Mouse (Mus musculus): ENCODE results near the gene Pced1b. TPM values are rescaled to one million over a fixed set of nuclear protein-coding genes. Genes with fewer than 3 reads are reported as not detected.
"Not testable (repeated sequence)": the region's sequence is repeated elsewhere in the genome, so short reads cannot be mapped to it uniquely, and the experiment has no call there.

The Pced1b gene
- polyA plus RNA-seq, 1 experiment = 38.2 TPM

DNA sequence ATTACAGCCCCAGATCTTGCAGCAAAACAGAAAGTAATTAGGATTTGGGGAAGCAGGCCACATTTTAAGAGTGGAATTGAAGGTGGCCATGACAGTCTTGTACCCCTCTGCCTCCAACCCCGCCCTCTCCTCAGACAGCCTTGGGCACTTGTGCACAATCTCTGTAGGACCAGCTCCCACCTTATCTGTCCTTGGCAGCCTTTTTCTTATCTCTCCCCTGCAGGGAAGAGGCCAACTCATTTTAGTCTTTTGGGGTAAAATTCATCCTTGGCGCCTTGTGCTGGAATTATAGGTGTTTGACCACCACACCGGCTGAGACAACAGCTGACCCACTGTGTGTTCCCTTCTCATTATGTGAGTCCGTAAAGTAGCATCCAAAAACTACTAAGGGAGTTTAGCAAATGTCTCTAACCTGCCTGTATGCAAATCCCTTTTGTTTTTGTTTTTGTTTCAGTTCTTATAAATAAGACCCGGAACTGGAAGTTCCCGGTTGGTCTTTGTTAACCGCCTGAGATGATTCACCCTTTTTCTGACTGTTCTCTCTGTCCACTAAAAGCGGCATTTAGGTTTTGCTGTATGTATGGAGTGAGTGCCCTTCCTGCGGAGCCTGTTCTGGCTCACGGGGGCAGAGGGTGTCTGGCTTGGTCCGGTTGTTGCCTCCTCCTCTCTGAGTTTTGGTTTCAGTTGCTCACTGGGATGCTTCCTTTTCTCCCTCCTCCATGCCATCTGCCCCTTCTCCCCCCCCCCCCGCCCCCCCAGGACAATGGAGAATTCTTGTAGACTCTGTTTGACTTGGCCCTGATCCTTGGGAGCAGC, 132.8 kb downstream of the Pced1b start:
- H3K9ac ChIP-seq (ENCODE audit: low read depth, poor library complexity, severe bottlenecking) = peak overlapping the region; percentile 39

DNA sequence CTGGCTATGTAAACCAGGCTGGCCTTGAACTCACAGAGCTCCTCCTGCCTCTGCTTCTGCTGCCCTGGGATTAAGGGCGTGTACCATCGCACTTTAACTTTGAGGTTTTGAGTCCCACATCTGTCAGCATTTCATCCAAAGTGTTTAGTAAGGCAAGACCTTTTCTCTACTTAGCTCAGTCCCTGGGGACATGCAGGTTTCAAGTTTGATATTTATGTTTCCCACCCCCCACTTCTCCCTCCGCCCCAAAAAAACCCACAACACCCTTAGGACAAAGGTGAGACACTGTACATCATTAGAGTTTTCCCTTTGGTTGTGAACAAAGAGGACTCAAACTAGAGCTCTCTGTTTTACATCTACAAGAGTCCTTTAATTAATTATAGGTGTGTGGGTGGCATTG, 135.7 kb downstream of the Pced1b start:
- peaks cover 3% of the 10 kb centered on the region for H3K4me1 ChIP-seq (ENCODE audit: control insufficient read depth, insufficient read depth, low read length)

More for the DNA sequence above, 132.8 kb downstream of the Pced1b start:
- Histone ChIP-seq H3K27ac (ENCODE audit: insufficient read depth, low read length) (peak overlapping the region; percentile 8; the same call in 1 of the 2 replicates), H3K4me3 (ENCODE audit: low read depth, low read length) (peak overlapping the region; percentile 56), H3K27me3 (ENCODE audit: control insufficient read depth, insufficient read depth, low read length, poor library complexity, severe bottlenecking) (no peaks in the 10 kb centered on the region), H3K9me3 (replicated peaks; ENCODE audit: control insufficient read depth, insufficient read depth, low read length, poor library complexity, severe bottlenecking) (no peaks in the 10 kb centered on the region), H3K4me1 (ENCODE audit: control insufficient read depth, insufficient read depth, low read length) (peaks cover 3% of the 10 kb centered on the region), H3K36me3 (ENCODE audit: control insufficient read depth, insufficient read depth, low read length, poor library complexity, severe bottlenecking) (peaks cover 12% of the 10 kb centered on the region)
- TF ChIP-seq EP300 (IDR thresholded peaks at IDR 0.05; ENCODE audit: insufficient read depth, low read depth, low read length) (no peak), POLR2A (IDR thresholded peaks at IDR 0.05; ENCODE audit: insufficient read depth, low read length) (no peak), CTCF (IDR thresholded peaks at IDR 0.05; ENCODE audit: low read depth, low read length) (no peak)

DNA sequence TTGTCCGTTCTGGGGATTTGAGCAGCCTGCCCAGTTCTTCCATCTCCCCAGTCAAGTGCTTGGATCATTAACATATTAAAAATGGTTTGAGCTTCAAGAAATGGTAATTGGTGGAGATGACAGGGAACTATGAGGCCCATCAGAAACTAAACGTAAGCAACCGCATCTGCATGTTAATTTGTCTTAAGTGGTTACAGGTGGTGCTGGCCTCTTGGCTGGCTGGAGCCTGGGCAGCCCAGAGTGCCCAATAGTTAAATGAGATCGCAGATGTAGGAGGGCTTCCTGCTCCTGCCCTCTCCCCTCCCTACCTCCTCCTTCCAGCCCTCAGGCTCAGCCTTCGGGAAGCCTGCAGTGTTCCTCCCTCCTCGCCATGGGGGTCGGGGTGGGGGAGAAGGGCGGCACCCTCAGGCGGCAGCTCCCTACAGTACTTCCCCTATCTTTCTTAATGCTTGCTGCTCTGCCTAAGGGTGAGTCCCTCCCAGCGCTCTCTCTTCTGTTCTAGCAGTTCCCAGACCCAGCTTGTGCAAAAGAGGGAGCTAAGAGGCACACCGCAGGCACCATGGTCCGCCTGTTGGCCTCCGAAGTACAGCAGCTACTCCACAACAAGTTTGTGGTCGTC, 136.7 kb downstream of the Pced1b start:
- Histone ChIP-seq H3K9ac (ENCODE audit: low read depth, poor library complexity, severe bottlenecking) (peak overlapping the region; percentile 43), H3K27ac (ENCODE audit: insufficient read depth, low read length) (peak overlapping the region; percentile 88), H3K4me1 (ENCODE audit: control insufficient read depth, insufficient read depth, low read length) (peaks cover 3% of the 10 kb centered on the region), H3K27me3 (ENCODE audit: control insufficient read depth, insufficient read depth, low read length, poor library complexity, severe bottlenecking) (no peaks in the 10 kb centered on the region), H3K36me3 (ENCODE audit: control insufficient read depth, insufficient read depth, low read length, poor library complexity, severe bottlenecking) (peaks cover 25% of the 10 kb centered on the region), H3K9me3 (replicated peaks; ENCODE audit: control insufficient read depth, insufficient read depth, low read length, poor library complexity, severe bottlenecking) (no peaks in the 10 kb centered on the region), H3K4me3 (ENCODE audit: low read depth, low read length) (peak overlapping the region; percentile 55)
- TF ChIP-seq POLR2A (IDR thresholded peaks at IDR 0.05; ENCODE audit: insufficient read depth, low read length) (no peak), EP300 (IDR thresholded peaks at IDR 0.05; ENCODE audit: insufficient read depth, low read depth, low read length) (peak; percentile 98)

More for the DNA sequence above, 135.7 kb downstream of the Pced1b start:
- Histone ChIP-seq H3K27ac (ENCODE audit: insufficient read depth, low read length) (peak overlapping the region; percentile 73), H3K4me3 (ENCODE audit: low read depth, low read length) (no peak overlapping the region), H3K36me3 (ENCODE audit: control insufficient read depth, insufficient read depth, low read length, poor library complexity, severe bottlenecking) (peaks cover 25% of the 10 kb centered on the region), H3K9ac (ENCODE audit: low read depth, poor library complexity, severe bottlenecking) (no peak overlapping the region; the same call in 1 of the 2 replicates), H3K27me3 (ENCODE audit: control insufficient read depth, insufficient read depth, low read length, poor library complexity, severe bottlenecking) (no peaks in the 10 kb centered on the region), H3K9me3 (replicated peaks; ENCODE audit: control insufficient read depth, insufficient read depth, low read length, poor library complexity, severe bottlenecking) (no peaks in the 10 kb centered on the region)
- TF ChIP-seq EP300 (IDR thresholded peaks at IDR 0.05; ENCODE audit: insufficient read depth, low read depth, low read length) = no peak
- no peak for TF ChIP-seq CTCF (IDR thresholded peaks at IDR 0.05; ENCODE audit: low read depth, low read length)
- no peak for TF ChIP-seq POLR2A (IDR thresholded peaks at IDR 0.05; ENCODE audit: insufficient read depth, low read length)

DNA sequence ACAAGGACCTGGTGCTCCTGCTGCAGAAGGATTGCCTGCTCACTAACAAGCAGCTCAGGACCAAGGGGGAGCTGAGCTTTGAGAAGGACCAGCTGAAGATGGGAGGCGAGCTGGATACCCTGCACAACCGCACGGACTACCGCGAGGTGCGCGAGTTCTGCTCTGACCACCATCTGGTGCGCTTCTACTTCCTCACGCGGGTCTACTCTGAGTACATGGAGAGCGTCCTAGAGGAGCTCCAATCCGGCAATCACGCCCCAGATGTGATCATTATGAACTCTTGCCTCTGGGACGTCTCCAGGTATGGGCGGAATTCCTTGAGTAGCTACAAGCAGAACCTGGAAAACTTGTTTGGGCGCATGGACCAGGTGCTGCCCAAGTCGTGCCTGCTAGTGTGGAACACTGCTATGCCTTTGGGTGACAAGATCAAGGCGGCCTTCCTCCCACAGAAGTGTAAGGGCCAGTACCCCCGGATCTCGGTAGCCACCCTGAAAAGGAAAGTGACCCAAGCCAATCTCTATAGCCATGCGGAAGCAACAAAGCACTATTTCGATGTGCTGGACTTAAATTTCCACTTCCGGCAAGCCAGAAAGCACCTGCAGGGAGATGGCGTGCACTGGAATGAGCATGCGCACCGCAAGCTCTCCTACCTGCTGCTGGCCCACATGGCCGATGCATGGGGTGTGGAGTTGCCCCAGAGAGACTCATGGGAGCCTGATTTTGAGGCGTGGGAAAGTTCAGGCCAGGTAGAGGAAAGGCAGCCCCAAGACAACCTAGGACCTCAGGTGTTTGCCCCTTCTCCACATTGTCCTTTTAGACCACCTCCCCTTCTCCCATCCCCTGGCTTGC, 137.5 kb downstream of the Pced1b start:
- Histone ChIP-seq H3K27ac (ENCODE audit: insufficient read depth, low read length) (peak overlapping the region; percentile 88), H3K4me1 (ENCODE audit: control insufficient read depth, insufficient read depth, low read length) (peaks cover 3% of the 10 kb centered on the region), H3K27me3 (ENCODE audit: control insufficient read depth, insufficient read depth, low read length, poor library complexity, severe bottlenecking) (no peaks in the 10 kb centered on the region), H3K36me3 (ENCODE audit: control insufficient read depth, insufficient read depth, low read length, poor library complexity, severe bottlenecking) (peaks cover 25% of the 10 kb centered on the region), H3K9ac (ENCODE audit: low read depth, poor library complexity, severe bottlenecking) (peak overlapping the region; percentile 43), H3K9me3 (replicated peaks; ENCODE audit: control insufficient read depth, insufficient read depth, low read length, poor library complexity, severe bottlenecking) (no peaks in the 10 kb centered on the region), H3K4me3 (ENCODE audit: low read depth, low read length) (peak overlapping the region; percentile 55)
- no peak for TF ChIP-seq POLR2A (IDR thresholded peaks at IDR 0.05; ENCODE audit: insufficient read depth, low read length)
- TF ChIP-seq CTCF (IDR thresholded peaks at IDR 0.05; ENCODE audit: low read depth, low read length) = no peak
- no peak for TF ChIP-seq EP300 (IDR thresholded peaks at IDR 0.05; ENCODE audit: insufficient read depth, low read depth, low read length)

- Histone ChIP-seq H3K9ac (ENCODE audit: low read depth, poor library complexity, severe bottlenecking) (peak overlapping the region; percentile 43), H3K4me3 (ENCODE audit: low read depth, low read length) (peak overlapping the region; percentile 26), H3K36me3 (ENCODE audit: control insufficient read depth, insufficient read depth, low read length, poor library complexity, severe bottlenecking) (peaks cover 24% of the 10 kb centered on the region)
- not testable (repeated sequence) for H3K27me3 ChIP-seq (ENCODE audit: control insufficient read depth, insufficient read depth, low read length, poor library complexity, severe bottlenecking); H3K4me1 ChIP-seq (ENCODE audit: control insufficient read depth, insufficient read depth, low read length); H3K9me3 ChIP-seq (replicated peaks; ENCODE audit: control insufficient read depth, insufficient read depth, low read length, poor library complexity, severe bottlenecking); H3K27ac ChIP-seq (ENCODE audit: insufficient read depth, low read length)
These were observed 138.3 kb downstream of the Pced1b start for GRCm38 (mm10) chr15:97385174-97385573.
